Mouse (Mus musculus): Measurements from ENCODE around the gene Fam214b. TPM values are rescaled to one million over a fixed set of nuclear protein-coding genes. Genes with fewer than 3 reads are reported as not detected.
"Not testable (repeated sequence)": the region's sequence is repeated elsewhere in the genome, so short reads cannot be mapped to it uniquely, and the experiment has no call there.

The Fam214b gene
- polyA plus RNA-seq, 1 experiment from 2014 or later = 6.7 TPM

- no peaks in the 10 kb centered on the region for H3K36me3 ChIP-seq (ENCODE audit: control insufficient read depth, insufficient read depth, low read length)
- no peak overlapping the region for H3K9ac ChIP-seq (ENCODE audit: low read depth, low read length)
- H3K4me2 ChIP-seq (ENCODE audit: low read depth, low read length) = no peak overlapping the region
- peaks cover 12% of the 10 kb centered on the region for H3K4me1 ChIP-seq (ENCODE audit: control insufficient read depth, insufficient read depth, low read length)
- ATAC-seq = no peak
- no peaks in the 10 kb centered on the region for H3K9me3 ChIP-seq (ENCODE audit: control insufficient read depth, low read length)
- no peak overlapping the region for H3K27ac ChIP-seq (ENCODE audit: low read length)
- 82% methylated on average over 2 of the region's 2 CpGs for WGBS
- H3K4me3 ChIP-seq (ENCODE audit: low read length) = no peak overlapping the region
- no peaks in the 10 kb centered on the region for H3K27me3 ChIP-seq (replicated peaks; ENCODE audit: control insufficient read depth, insufficient read depth, low read length)
Observed at GRCm38 (mm10) chr4:43001272-43001671, 44.7 kb downstream of the Fam214b start.

- H3K27me3 ChIP-seq (replicated peaks; ENCODE audit: control insufficient read depth, insufficient read depth, low read length); H3K9me3 ChIP-seq (ENCODE audit: control insufficient read depth, low read length); H3K36me3 ChIP-seq (ENCODE audit: control insufficient read depth, insufficient read depth, low read length): not testable (repeated sequence)
- peak; percentile 98 for ATAC-seq
- Histone ChIP-seq H3K4me3 (ENCODE audit: low read length) (peak within 1 kb of the TSS; percentile 97), H3K4me1 (ENCODE audit: control insufficient read depth, insufficient read depth, low read length) (peaks cover 12% of the 10 kb centered on the region), H3K9ac (ENCODE audit: low read depth, low read length) (peak within 1 kb of the TSS; percentile 97), H3K27ac (ENCODE audit: low read length) (peak within 1 kb of the TSS; percentile 100), H3K4me2 (ENCODE audit: low read depth, low read length) (peak within 1 kb of the TSS; percentile 75)
- WGBS = under 1% methylated on average over 47 of the region's 56 CpGs
Observed at GRCm38 (mm10) chr4:43000141-43000986, 45.7 kb downstream of the Fam214b start, which contains the start of gene Vcp. Vcp (minus strand) TSS chr4:43000507.

GRCm38 (mm10) chr4:42999451-43000140 lies 46.4 kb downstream of the Fam214b start:
- Histone ChIP-seq H3K9me3 (ENCODE audit: control insufficient read depth, low read length) (no peaks in the 10 kb centered on the region), H3K4me2 (ENCODE audit: low read depth, low read length) (peak overlapping the region; percentile 75), H3K9ac (ENCODE audit: low read depth, low read length) (peak overlapping the region; percentile 97), H3K4me3 (ENCODE audit: low read length) (peak overlapping the region; percentile 97), H3K27me3 (replicated peaks; ENCODE audit: control insufficient read depth, insufficient read depth, low read length) (no peaks in the 10 kb centered on the region), H3K36me3 (ENCODE audit: control insufficient read depth, insufficient read depth, low read length) (peaks cover 4% of the 10 kb centered on the region; the same call in 1 of the 2 replicates), H3K27ac (ENCODE audit: low read length) (peak overlapping the region; percentile 100), H3K4me1 (ENCODE audit: control insufficient read depth, insufficient read depth, low read length) (peaks cover 12% of the 10 kb centered on the region)
- peak; percentile 79 for ATAC-seq
- under 1% methylated on average over 51 of the region's 51 CpGs for WGBS

DNA sequence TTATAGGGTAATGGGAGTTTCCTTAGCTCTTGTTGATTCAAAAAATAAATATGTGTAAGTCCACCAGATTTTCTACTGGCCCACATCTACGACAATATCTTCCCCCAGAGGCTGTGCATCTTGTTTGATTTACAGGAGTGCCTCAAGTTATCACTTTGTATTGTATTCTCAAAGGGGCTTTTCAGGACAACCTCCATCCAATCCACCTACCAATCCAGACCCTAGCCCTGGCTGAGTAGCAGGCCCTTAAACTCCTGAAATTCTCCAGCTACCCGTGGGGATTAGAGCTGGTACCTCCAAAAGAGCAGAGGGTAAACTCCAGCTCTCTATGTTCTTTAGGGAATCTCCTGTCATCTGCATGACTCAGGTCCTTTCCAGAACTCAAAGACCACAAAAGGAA lies 48.0 kb downstream of the Fam214b start:
- H3K4me2 ChIP-seq (ENCODE audit: low read depth, low read length) = peak overlapping the region; percentile 75
- no peak overlapping the region for H3K27ac ChIP-seq (ENCODE audit: low read length)
- no peak for ATAC-seq
- peak overlapping the region; percentile 97; the same call in 1 of the 2 replicates for H3K4me3 ChIP-seq (ENCODE audit: low read length)
- H3K9me3 ChIP-seq (ENCODE audit: control insufficient read depth, low read length) = no peaks in the 10 kb centered on the region
- peaks cover 12% of the 10 kb centered on the region for H3K4me1 ChIP-seq (ENCODE audit: control insufficient read depth, insufficient read depth, low read length)
- peaks cover 9% of the 10 kb centered on the region; the same call in 1 of the 2 replicates for H3K36me3 ChIP-seq (ENCODE audit: control insufficient read depth, insufficient read depth, low read length)
- peak overlapping the region; percentile 43; the same call in 1 of the 2 replicates for H3K9ac ChIP-seq (ENCODE audit: low read depth, low read length)
- H3K27me3 ChIP-seq (replicated peaks; ENCODE audit: control insufficient read depth, insufficient read depth, low read length) = no peaks in the 10 kb centered on the region
- WGBS = 49% methylated on average over 2 of the region's 2 CpGs

GRCm38 (mm10) chr4:42988296-42988695 lies 57.7 kb downstream of the Fam214b start:
- Histone ChIP-seq H3K9ac (ENCODE audit: low read depth, low read length) (no peak overlapping the region), H3K4me3 (ENCODE audit: low read length) (no peak overlapping the region), H3K4me1 (ENCODE audit: control insufficient read depth, insufficient read depth, low read length) (no peaks in the 10 kb centered on the region), H3K36me3 (ENCODE audit: control insufficient read depth, insufficient read depth, low read length) (peaks cover 32% of the 10 kb centered on the region), H3K27me3 (replicated peaks; ENCODE audit: control insufficient read depth, insufficient read depth, low read length) (no peaks in the 10 kb centered on the region), H3K27ac (ENCODE audit: low read length) (no peak overlapping the region), H3K9me3 (ENCODE audit: control insufficient read depth, low read length) (no peaks in the 10 kb centered on the region), H3K4me2 (ENCODE audit: low read depth, low read length) (no peak overlapping the region)
- no peak for ATAC-seq
- WGBS = 73% methylated on average over 1 of the region's 1 CpGs

Other genes with a start within 250 kb of the Fam214b start
- gene Fam205a1, start 192.3 kb downstream of the Fam214b start, polyA plus RNA-seq (2015; fragmentation: Nextera tagmentation; extraction: Ambion mirVana) = not detected in 2 replicates
- gene Gm12394, start 189.4 kb downstream of the Fam214b start, polyA plus RNA-seq (2015; fragmentation: Nextera tagmentation; extraction: Ambion mirVana) = 0.06 and 0.13 TPM in 2 replicates
- 0.18 and 0.37 TPM in 2 replicates for gene Fam205c, start 172.0 kb downstream of the Fam214b start, polyA plus RNA-seq (2015; fragmentation: Nextera tagmentation; extraction: Ambion mirVana)
- gene Phf24, start 129.6 kb downstream of the Fam214b start, polyA plus RNA-seq (2015; fragmentation: Nextera tagmentation; extraction: Ambion mirVana) = 0.73 and 0.83 TPM in 2 replicates
- 7.2 and 8.4 TPM in 2 replicates for gene Dnajb5, start 96.4 kb downstream of the Fam214b start, polyA plus RNA-seq (2015; fragmentation: Nextera tagmentation; extraction: Ambion mirVana)
- 0.22 TPM in 1 of 2 replicates, not detected in the other for gene 1700022I11Rik, start 76.6 kb downstream of the Fam214b start, polyA plus RNA-seq (2015; fragmentation: Nextera tagmentation; extraction: Ambion mirVana)
- 448 and 464 TPM in 2 replicates for gene Vcp, start 45.7 kb downstream of the Fam214b start, polyA plus RNA-seq (2015; fragmentation: Nextera tagmentation; extraction: Ambion mirVana)
- 16.1 and 16.2 TPM in 2 replicates for gene Fancg, start 35.7 kb downstream of the Fam214b start, polyA plus RNA-seq (2015; fragmentation: Nextera tagmentation; extraction: Ambion mirVana)
- gene Pigo, start 20.4 kb downstream of the Fam214b start, polyA plus RNA-seq (2015; fragmentation: Nextera tagmentation; extraction: Ambion mirVana) = 29.6 and 30.3 TPM in 2 replicates
- 306 and 324 TPM in 2 replicates for gene Stoml2, start 14.5 kb downstream of the Fam214b start, polyA plus RNA-seq (2015; fragmentation: Nextera tagmentation; extraction: Ambion mirVana)
- gene Unc13b, start 12.7 kb upstream of the Fam214b start, polyA plus RNA-seq (2015; fragmentation: Nextera tagmentation; extraction: Ambion mirVana) = 3.9 TPM in 2 replicates
- gene Atp8b5, start 220.9 kb upstream of the Fam214b start, polyA plus RNA-seq (2015; fragmentation: Nextera tagmentation; extraction: Ambion mirVana) = 1.2 and 1.4 TPM in 2 replicates